Mouse (Mus musculus): ENCODE data around the gene Csrp2. TPM values are rescaled to one million over a fixed set of nuclear protein-coding genes. Genes with fewer than 3 reads are reported as not detected.

Csrp2 gene
- polyA plus RNA-seq, 1 experiment from 2014 or later = 218 TPM

DNA sequence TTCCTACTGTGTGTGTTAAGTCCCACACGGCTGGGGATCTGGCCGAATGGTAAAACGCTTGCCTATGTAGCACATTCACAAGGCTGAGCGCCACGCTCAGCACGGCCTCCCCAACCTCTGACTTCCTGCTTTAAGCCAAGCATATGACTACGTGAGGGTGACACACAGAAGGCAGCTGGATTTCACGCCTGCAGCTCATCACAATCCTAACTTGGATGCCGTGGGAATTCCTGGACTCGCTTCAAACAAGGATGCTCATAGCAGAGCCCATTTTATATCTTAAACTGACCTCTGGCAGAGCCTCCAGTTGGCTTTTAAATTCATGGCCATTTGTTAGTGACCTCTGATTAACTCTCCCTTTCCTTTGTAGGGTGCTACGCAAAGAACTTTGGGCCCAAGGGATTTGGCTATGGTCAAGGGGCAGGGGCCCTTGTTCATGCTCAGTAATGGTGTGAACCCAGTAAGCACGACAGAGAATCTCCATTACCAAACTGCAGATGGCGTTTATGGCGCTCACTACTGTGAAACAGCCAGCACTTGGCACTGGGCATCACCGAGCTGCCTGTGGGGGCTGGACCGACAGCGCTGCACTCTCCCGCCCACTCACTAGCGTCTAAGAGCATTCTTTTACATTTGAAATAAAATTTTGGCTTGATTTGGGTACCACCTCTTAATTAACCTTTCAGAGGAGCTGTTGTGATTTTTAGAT is 19.4 kb downstream of the Csrp2 start:
- 80% methylated on average over 19 of the region's 19 CpGs for WGBS

DNA sequence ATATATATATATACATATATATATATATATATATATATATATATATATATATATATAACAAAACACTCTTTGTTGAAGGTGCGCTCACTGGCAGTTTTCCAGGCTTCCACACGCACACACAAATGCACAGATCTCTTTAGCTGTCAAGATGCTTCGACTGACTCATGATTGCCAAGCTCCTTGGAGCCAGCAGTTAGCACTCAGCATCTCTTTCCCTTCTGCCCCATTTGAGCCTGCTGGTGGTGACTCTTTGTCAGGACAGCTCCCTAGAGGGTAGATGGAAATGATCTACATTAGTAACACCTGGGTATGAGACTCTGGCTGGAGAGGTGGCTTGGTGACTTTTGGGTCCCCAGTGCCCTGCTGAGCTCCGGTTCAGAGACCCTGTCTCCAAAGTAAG is 20.1 kb downstream of the Csrp2 start:
- ATAC-seq = 0 out of 2 replicates have a peak, but pooled peaks have one; percentile 40
- H3K27me3 ChIP-seq (replicated peaks; ENCODE audit: control insufficient read depth, insufficient read depth, low read length) = no peaks in the 10 kb centered on the region
- H3K36me3 ChIP-seq (ENCODE audit: control insufficient read depth, insufficient read depth, low read length) = peaks cover 59% of the 10 kb centered on the region
- WGBS = 71% methylated on average over 4 of the region's 4 CpGs
- no peak overlapping the region for H3K4me3 ChIP-seq (ENCODE audit: low read depth, low read length)
- H3K4me2 ChIP-seq (ENCODE audit: low read length) = no peak overlapping the region
- no peaks in the 10 kb centered on the region for H3K4me1 ChIP-seq (ENCODE audit: control insufficient read depth, insufficient read depth, low read length)
- H3K9ac ChIP-seq (ENCODE audit: low read length) = no peak overlapping the region
- DNase-seq (ENCODE audit: low spot score) = peak; percentile 56
- no peak overlapping the region for H3K27ac ChIP-seq (ENCODE audit: low read depth, low read length)
- no peaks in the 10 kb centered on the region for H3K9me3 ChIP-seq (replicated peaks; ENCODE audit: control insufficient read depth, low read length)

More for the DNA sequence above, 19.4 kb downstream of the Csrp2 start:
- no peaks in the 10 kb centered on the region for H3K27me3 ChIP-seq (replicated peaks; ENCODE audit: control insufficient read depth, insufficient read depth, low read length)
- H3K9me3 ChIP-seq (replicated peaks; ENCODE audit: control insufficient read depth, low read length) = no peaks in the 10 kb centered on the region
- H3K27ac ChIP-seq (ENCODE audit: low read depth, low read length) = peak overlapping the region; percentile 63; the same call in 1 of the 2 replicates
- no peak overlapping the region for H3K4me2 ChIP-seq (ENCODE audit: low read length)
- DNase-seq (ENCODE audit: low spot score) (peak; percentile 56), ATAC-seq (peak; percentile 65; the same call in 1 of the 2 replicates)
- H3K36me3 ChIP-seq (ENCODE audit: control insufficient read depth, insufficient read depth, low read length) = peaks cover 54% of the 10 kb centered on the region
- no peaks in the 10 kb centered on the region for H3K4me1 ChIP-seq (ENCODE audit: control insufficient read depth, insufficient read depth, low read length)
- no peak overlapping the region for H3K9ac ChIP-seq (ENCODE audit: low read length)
- no peak overlapping the region for H3K4me3 ChIP-seq (ENCODE audit: low read depth, low read length)

DNA sequence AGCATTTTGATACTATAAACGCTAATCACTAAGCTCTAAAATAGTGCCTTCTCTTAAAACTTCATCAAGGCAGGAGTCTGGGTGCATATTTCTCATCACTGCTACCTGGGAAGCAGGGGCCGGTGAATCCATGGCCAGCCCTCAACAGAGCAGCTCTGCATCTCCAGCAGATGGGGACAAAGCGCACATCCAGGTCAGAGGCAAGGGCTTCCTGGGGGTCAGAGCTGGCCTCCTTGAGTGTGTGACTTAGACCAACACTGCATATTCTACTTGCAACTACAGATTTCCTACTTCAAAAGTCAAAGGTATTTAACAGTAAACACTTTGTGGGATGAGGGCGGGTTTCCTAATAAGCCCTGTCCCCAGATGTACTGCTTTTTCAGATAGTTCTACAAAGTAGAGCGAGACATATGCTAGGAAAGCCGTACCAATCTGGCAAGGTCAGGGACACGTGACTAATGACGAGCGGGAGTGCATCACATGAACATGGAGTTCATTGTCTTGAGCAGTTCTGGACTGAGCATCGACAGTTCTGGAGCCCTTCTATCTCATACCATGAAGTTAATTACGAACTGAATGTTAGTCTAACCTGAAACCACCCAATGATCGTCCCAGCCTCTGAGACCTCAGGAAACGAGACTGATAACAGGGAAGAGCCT is 21.3 kb downstream of the Csrp2 start:
- H3K4me3 ChIP-seq (ENCODE audit: low read depth, low read length) = no peak overlapping the region
- whole genome bisulfite sequencing = 90% methylated on average over 13 of the region's 13 CpGs
- no peak overlapping the region for H3K27ac ChIP-seq (ENCODE audit: low read depth, low read length)
- no peak overlapping the region for H3K4me2 ChIP-seq (ENCODE audit: low read length)
- H3K27me3 ChIP-seq (replicated peaks; ENCODE audit: control insufficient read depth, insufficient read depth, low read length) = no peaks in the 10 kb centered on the region
- peaks cover 64% of the 10 kb centered on the region for H3K36me3 ChIP-seq (ENCODE audit: control insufficient read depth, insufficient read depth, low read length)
- no peak for ATAC-seq
- DNase-seq (ENCODE audit: low spot score) = no peak
- H3K4me1 ChIP-seq (ENCODE audit: control insufficient read depth, insufficient read depth, low read length) = no peaks in the 10 kb centered on the region
- H3K9me3 ChIP-seq (replicated peaks; ENCODE audit: control insufficient read depth, low read length) = no peaks in the 10 kb centered on the region
- no peak overlapping the region for H3K9ac ChIP-seq (ENCODE audit: low read length)

DNA sequence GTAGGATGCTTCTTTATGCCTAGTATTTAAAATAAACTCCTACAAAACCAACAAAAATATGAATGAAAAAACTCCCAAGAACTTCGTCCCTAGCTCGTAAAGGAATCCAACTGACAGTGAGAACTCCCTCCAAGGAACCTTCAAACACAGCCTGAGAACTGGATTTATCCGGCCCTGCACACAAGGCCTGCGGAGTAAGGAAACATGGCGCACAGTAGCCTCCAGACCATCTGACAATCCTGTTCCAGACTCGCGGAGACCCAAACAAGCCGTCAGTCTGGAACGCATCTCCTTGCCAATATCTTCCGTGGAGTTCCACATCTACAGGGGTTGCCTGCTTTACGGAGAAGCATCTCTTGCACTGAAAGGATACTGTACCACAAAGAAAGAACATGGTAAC is 22.4 kb downstream of the Csrp2 start:
- 93% methylated on average over 11 of the region's 11 CpGs for WGBS

DNA sequence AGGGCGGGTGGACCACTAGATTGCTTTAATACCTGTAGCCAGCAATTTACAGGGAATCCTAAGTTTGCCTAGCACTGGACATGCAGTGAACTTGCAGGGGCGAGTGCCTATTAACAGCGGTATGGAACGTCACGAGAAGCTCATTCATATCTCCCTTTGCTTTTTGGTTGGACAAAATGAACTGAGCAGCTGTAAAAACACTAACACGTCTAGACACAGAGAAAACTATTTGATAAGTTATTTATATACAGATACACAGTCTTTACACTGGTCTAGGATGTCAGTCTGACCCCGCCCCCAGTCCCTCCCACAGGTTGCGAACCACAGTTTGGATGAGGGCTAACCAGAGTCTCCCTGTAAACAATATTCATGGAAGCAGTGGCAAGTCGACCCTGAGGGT is 23.2 kb downstream of the Csrp2 start:
- Histone ChIP-seq H3K36me3 (ENCODE audit: control insufficient read depth, insufficient read depth, low read length) (peaks cover 74% of the 10 kb centered on the region), H3K27ac (ENCODE audit: low read depth, low read length) (no peak overlapping the region), H3K4me2 (ENCODE audit: low read length) (no peak overlapping the region), H3K4me3 (ENCODE audit: low read depth, low read length) (no peak overlapping the region), H3K9ac (ENCODE audit: low read length) (no peak overlapping the region), H3K4me1 (ENCODE audit: control insufficient read depth, insufficient read depth, low read length) (no peaks in the 10 kb centered on the region), H3K9me3 (replicated peaks; ENCODE audit: control insufficient read depth, low read length) (no peaks in the 10 kb centered on the region), H3K27me3 (replicated peaks; ENCODE audit: control insufficient read depth, insufficient read depth, low read length) (no peaks in the 10 kb centered on the region)
- DNase-seq (ENCODE audit: low spot score) (no peak), ATAC-seq (no peak)
- WGBS = 86% methylated on average over 9 of the region's 9 CpGs

More for the DNA sequence above, 22.4 kb downstream of the Csrp2 start:
- no peak overlapping the region for H3K4me3 ChIP-seq (ENCODE audit: low read depth, low read length)
- DNase-seq (ENCODE audit: low spot score) = no peak
- H3K9me3 ChIP-seq (replicated peaks; ENCODE audit: control insufficient read depth, low read length) = no peaks in the 10 kb centered on the region
- ATAC-seq = no peak
- no peak overlapping the region for H3K27ac ChIP-seq (ENCODE audit: low read depth, low read length)
- H3K4me2 ChIP-seq (ENCODE audit: low read length) = no peak overlapping the region
- no peaks in the 10 kb centered on the region for H3K27me3 ChIP-seq (replicated peaks; ENCODE audit: control insufficient read depth, insufficient read depth, low read length)
- no peaks in the 10 kb centered on the region for H3K4me1 ChIP-seq (ENCODE audit: control insufficient read depth, insufficient read depth, low read length)
- no peak overlapping the region for H3K9ac ChIP-seq (ENCODE audit: low read length)
- peaks cover 71% of the 10 kb centered on the region for H3K36me3 ChIP-seq (ENCODE audit: control insufficient read depth, insufficient read depth, low read length)

DNA sequence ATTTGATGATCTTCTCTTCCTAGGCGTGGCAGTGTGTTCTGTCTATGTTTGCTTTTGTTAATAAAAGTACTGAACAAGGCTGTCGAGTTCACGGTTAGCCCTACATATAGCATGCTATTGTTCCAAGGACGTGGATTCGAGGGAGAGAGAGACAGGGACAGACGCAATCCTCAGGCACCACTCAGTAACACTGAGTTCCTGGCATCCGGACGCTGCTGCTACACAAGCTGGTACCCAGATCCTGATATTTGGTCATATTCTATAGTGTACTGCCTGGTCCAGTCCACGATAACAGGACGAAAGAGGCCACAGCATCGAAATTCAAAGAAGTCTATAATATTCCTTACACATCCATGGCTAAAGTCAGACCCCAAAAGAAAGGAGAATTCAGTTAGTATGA is 24.6 kb downstream of the Csrp2 start:
- Histone ChIP-seq H3K36me3 (ENCODE audit: control insufficient read depth, insufficient read depth, low read length) (peaks cover 67% of the 10 kb centered on the region), H3K27me3 (replicated peaks; ENCODE audit: control insufficient read depth, insufficient read depth, low read length) (no peaks in the 10 kb centered on the region), H3K27ac (ENCODE audit: low read depth, low read length) (no peak overlapping the region), H3K9ac (ENCODE audit: low read length) (no peak overlapping the region), H3K9me3 (replicated peaks; ENCODE audit: control insufficient read depth, low read length) (no peaks in the 10 kb centered on the region), H3K4me3 (ENCODE audit: low read depth, low read length) (no peak overlapping the region), H3K4me2 (ENCODE audit: low read length) (no peak overlapping the region), H3K4me1 (ENCODE audit: control insufficient read depth, insufficient read depth, low read length) (no peaks in the 10 kb centered on the region)
- WGBS = 92% methylated on average over 11 of the region's 11 CpGs
- DNase-seq (ENCODE audit: low spot score) (no peak), ATAC-seq (no peak)

DNA sequence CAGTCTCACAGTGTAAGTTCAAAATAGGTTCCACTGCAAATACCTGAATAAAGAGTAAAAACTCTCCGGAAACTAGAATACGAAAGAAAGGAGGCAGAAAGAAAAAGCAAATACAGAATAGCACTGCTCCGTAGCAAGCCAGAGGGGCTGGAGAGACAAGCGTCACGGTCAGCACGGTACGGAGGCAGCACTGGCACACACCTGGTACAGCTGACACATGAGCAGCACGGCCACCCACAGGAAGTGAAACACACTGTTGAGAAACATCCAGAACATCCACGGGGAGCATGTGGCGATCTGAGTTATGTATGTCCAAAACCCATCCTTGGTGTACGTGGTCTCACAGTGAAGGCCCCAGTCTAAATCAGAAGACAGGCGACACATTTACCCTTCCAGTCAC is 26.4 kb downstream of the Csrp2 start:
- H3K27me3 ChIP-seq (replicated peaks; ENCODE audit: control insufficient read depth, insufficient read depth, low read length) = no peaks in the 10 kb centered on the region
- ATAC-seq (no peak), DNase-seq (ENCODE audit: low spot score) (no peak)
- H3K4me3 ChIP-seq (ENCODE audit: low read depth, low read length) = no peak overlapping the region
- H3K9ac ChIP-seq (ENCODE audit: low read length) = no peak overlapping the region
- WGBS = 93% methylated on average over 12 of the region's 12 CpGs
- H3K36me3 ChIP-seq (ENCODE audit: control insufficient read depth, insufficient read depth, low read length) = peaks cover 66% of the 10 kb centered on the region
- no peak overlapping the region for H3K4me2 ChIP-seq (ENCODE audit: low read length)
- no peak overlapping the region for H3K27ac ChIP-seq (ENCODE audit: low read depth, low read length)
- no peaks in the 10 kb centered on the region for H3K9me3 ChIP-seq (replicated peaks; ENCODE audit: control insufficient read depth, low read length)
- no peaks in the 10 kb centered on the region for H3K4me1 ChIP-seq (ENCODE audit: control insufficient read depth, insufficient read depth, low read length)

DNA sequence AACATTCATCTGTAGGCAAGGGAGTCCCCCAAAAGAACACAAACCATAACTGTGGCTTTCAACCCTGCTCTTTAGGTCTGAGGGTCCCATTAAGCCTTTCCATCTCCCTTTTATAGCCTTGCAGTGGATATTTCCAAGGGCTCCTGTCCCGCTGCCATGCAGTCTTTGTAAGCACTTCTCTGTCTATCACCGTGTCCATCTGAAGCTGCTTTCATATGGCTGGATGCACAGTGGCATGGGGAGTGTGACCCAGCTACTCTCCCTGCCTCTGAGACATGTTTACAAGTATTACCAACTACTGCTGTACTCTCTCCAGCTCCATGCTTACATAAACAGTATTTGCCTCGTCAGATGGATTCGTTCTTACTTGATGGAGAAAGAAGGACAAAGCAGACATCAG is 28.0 kb downstream of the Csrp2 start:
- no peaks in the 10 kb centered on the region for H3K4me1 ChIP-seq (ENCODE audit: control insufficient read depth, insufficient read depth, low read length)
- peaks cover 57% of the 10 kb centered on the region for H3K36me3 ChIP-seq (ENCODE audit: control insufficient read depth, insufficient read depth, low read length)
- no peak overlapping the region for H3K27ac ChIP-seq (ENCODE audit: low read depth, low read length)
- no peaks in the 10 kb centered on the region for H3K27me3 ChIP-seq (replicated peaks; ENCODE audit: control insufficient read depth, insufficient read depth, low read length)
- H3K9me3 ChIP-seq (replicated peaks; ENCODE audit: control insufficient read depth, low read length) = no peaks in the 10 kb centered on the region
- no peak overlapping the region for H3K9ac ChIP-seq (ENCODE audit: low read length)
- 81% methylated on average over 4 of the region's 4 CpGs for WGBS
- H3K4me3 ChIP-seq (ENCODE audit: low read depth, low read length) = no peak overlapping the region
- ATAC-seq = no peak
- no peak for DNase-seq (ENCODE audit: low spot score)
- H3K4me2 ChIP-seq (ENCODE audit: low read length) = no peak overlapping the region

DNA sequence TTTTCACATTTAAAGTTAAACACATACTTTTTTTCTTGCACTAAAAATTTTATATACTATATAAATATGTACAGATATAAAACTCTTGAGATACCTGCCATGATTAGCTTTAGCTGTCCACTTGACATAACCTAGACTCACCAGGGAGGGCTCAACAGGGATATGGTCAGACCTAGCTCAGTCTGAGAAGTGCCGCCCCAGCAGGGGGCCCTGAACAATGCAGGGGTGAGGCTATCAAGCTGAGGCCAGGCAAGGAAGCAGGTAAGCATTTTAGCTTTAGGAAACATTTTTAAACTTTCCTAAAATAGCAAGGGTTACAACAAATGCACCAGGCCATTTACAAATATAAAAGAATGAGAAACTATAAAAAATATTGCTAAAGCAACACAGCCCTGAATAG is 31.5 kb downstream of the Csrp2 start:
- Histone ChIP-seq H3K4me2 (ENCODE audit: low read length) (no peak overlapping the region), H3K27ac (ENCODE audit: low read depth, low read length) (no peak overlapping the region), H3K4me1 (ENCODE audit: control insufficient read depth, insufficient read depth, low read length) (no peaks in the 10 kb centered on the region), H3K4me3 (ENCODE audit: low read depth, low read length) (no peak overlapping the region), H3K9me3 (replicated peaks; ENCODE audit: control insufficient read depth, low read length) (no peaks in the 10 kb centered on the region), H3K9ac (ENCODE audit: low read length) (no peak overlapping the region), H3K27me3 (replicated peaks; ENCODE audit: control insufficient read depth, insufficient read depth, low read length) (no peaks in the 10 kb centered on the region), H3K36me3 (ENCODE audit: control insufficient read depth, insufficient read depth, low read length) (peaks cover 43% of the 10 kb centered on the region)
- WGBS = 91% methylated on average over 1 of the region's 1 CpGs
- no peak for DNase-seq (ENCODE audit: low spot score)
- ATAC-seq = no peak

Measured in forebrain, embryonic 14.5 days (tissue).